Mouse (Mus musculus) G1E (cell line): ENCODE results near the gene Intu.

Experiments used
- CTCF ChIP-seq: IDR thresholded peaks from 2 replicates; pipeline ENCODE4 v1.5.1; 2012; ENCODE audit warnings: low read depth, low read length, inconsistent platforms, mixed read lengths
- GATA1 ChIP-seq: IDR thresholded peaks from 2 replicates; pipeline ENCODE4 v1.6.1; 2012; ENCODE audit warnings: borderline replicate concordance, low read length, inconsistent platforms, mixed read lengths

GRCm38 (mm10) chr3:40708655-40709054 is 177.6 kb downstream of the Intu start, which contains the start of gene Slc25a31:
- TF ChIP-seq CTCF, result no peak
- no peak for TF ChIP-seq GATA1
